Mouse (Mus musculus): ENCODE results near the gene Rbm5. TPM values are rescaled to one million over a fixed set of nuclear protein-coding genes. Genes with fewer than 3 reads are reported as not detected.

The Rbm5 gene
- polyA plus RNA-seq (2014; fragmentation: Nextera tagmentation; extraction: Ambion mirVana): 204 and 205 TPM in 2 replicates

DNA sequence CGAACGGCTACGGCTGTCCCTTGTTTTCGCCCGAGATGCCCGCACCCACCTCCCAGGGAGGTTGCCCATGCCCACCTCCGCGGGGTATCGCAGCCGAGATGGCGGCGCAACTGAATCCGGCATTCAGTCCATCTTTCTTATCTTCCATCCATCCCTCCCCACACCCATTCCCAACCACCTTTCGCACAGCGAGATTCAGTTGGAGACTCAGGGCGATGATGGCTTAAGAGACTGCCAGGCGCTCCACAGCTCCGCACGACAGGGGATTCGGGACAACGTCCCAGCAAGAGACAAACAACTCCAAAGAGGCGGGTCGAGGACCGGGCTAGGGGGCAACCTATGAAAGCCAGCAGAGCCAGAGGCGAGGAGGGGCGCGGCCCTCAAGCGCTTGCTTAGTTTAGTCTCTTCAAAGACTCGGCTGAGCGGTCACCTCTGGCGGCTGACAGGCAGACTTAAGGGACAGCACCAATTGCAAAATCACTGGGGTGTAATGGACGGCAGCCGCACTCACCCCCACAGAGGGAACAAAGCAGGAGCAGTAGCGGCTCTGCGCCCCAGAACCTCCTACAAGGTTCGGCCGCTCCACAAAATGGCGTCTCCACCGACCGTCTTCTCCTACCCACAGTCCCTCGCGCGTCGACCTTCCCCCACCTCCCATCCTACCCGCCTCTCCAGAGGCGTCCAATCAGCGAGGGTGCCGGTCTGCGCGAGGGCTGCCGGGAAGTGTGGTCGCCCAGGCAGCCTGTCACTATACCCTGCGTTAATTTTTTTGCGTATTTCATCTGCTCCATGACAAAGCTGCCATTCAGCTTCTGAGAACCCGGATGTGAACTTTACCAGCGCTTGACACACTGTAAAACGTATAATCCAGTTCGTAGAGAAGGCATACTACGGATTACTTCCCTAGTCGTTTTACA lies at the start of gene Rbm5:
Gene Rbm5 (minus strand): TSS at position 623 of the 917 bp plus-strand sequence.
- no peaks in the 10 kb centered on the region for H3K9me3 ChIP-seq (ENCODE audit: control insufficient read depth, low read depth, low read length)
- peak within 1 kb of the TSS; percentile 99 for H3K9ac ChIP-seq (replicated peaks; ENCODE audit: low read depth, low read length)
- H3K4me1 ChIP-seq (ENCODE audit: control insufficient read depth, insufficient read depth, low read length): 0 out of 2 replicates have a peak, but pooled peaks cover 2% of the 10 kb centered on the region
- H3K4me3 ChIP-seq (ENCODE audit: low read depth, low read length): peak within 1 kb of the TSS; percentile 100
- H3K27ac ChIP-seq (ENCODE audit: low read length): peak within 1 kb of the TSS; percentile 94
- peaks cover 50% of the 10 kb centered on the region for H3K36me3 ChIP-seq (ENCODE audit: control insufficient read depth, insufficient read depth, low read length)
- no peaks in the 10 kb centered on the region for H3K27me3 ChIP-seq (ENCODE audit: control insufficient read depth, insufficient read depth, low read length)
- H3K4me2 ChIP-seq (replicated peaks; ENCODE audit: low read depth, low read length): peak within 1 kb of the TSS; percentile 55
- WGBS: under 1% methylated on average over 60 of the region's 60 CpGs
- peak; percentile 100 for ATAC-seq (ENCODE audit: insufficient number of reproducible peaks, insufficient read depth, low FRiP score, low read depth)

DNA sequence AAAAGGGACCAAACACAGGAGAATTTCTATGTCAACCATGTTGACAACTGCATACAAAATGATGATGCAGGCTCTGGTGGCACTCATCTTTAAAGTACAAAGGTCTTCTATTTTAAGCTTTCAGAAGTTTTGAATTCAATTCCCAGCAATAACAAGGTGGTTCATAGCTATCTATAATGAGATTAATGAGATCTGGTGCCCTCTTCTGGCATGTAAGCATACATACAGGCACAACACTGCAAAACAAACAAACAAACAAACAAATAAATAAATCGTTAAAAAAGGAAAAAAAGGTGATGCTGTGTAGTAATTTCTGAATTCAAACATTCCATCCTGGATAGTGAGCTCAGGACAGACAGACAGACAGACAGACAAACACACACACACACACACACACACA lies 41.3 kb upstream of the Rbm5 start:
- Histone ChIP-seq H3K4me3 (ENCODE audit: low read depth, low read length) (no peak overlapping the region), H3K4me1 (ENCODE audit: control insufficient read depth, insufficient read depth, low read length) (no peaks in the 10 kb centered on the region), H3K27ac (ENCODE audit: low read length) (no peak overlapping the region), H3K27me3 (ENCODE audit: control insufficient read depth, insufficient read depth, low read length) (no peaks in the 10 kb centered on the region), H3K36me3 (ENCODE audit: control insufficient read depth, insufficient read depth, low read length) (peaks cover 10% of the 10 kb centered on the region), H3K4me2 (replicated peaks; ENCODE audit: low read depth, low read length) (no peak overlapping the region), H3K9ac (replicated peaks; ENCODE audit: low read depth, low read length) (no peak overlapping the region), H3K9me3 (ENCODE audit: control insufficient read depth, low read depth, low read length) (no peaks in the 10 kb centered on the region)
- WGBS: 97% methylated on average over 1 of the region's 1 CpGs
- ATAC-seq (ENCODE audit: insufficient number of reproducible peaks, insufficient read depth, low FRiP score, low read depth): no peak

DNA sequence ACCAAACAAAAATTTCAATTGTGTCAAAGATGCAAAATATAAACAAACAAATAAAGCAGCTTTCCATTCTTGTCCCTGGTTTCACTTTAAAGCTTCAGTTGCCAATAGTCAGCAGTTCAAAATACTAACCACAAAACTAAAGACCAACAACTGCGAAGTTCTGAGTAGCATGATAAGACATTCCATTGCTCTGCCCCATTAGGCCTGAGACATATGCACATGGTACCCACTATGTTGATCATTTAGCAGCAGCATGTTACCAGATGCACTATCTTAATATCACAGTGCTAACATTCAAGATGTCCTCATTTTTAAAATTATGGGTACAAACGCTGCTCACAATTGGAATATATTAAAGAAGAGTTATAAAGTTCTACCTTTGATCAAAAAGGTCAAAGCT lies 40.2 kb upstream of the Rbm5 start:
- Histone ChIP-seq H3K27ac (ENCODE audit: low read length) (no peak overlapping the region), H3K27me3 (ENCODE audit: control insufficient read depth, insufficient read depth, low read length) (no peaks in the 10 kb centered on the region), H3K4me2 (replicated peaks; ENCODE audit: low read depth, low read length) (no peak overlapping the region), H3K4me1 (ENCODE audit: control insufficient read depth, insufficient read depth, low read length) (no peaks in the 10 kb centered on the region), H3K4me3 (ENCODE audit: low read depth, low read length) (no peak overlapping the region), H3K36me3 (ENCODE audit: control insufficient read depth, insufficient read depth, low read length) (peaks cover 7% of the 10 kb centered on the region), H3K9ac (replicated peaks; ENCODE audit: low read depth, low read length) (no peak overlapping the region), H3K9me3 (ENCODE audit: control insufficient read depth, low read depth, low read length) (no peaks in the 10 kb centered on the region)
- WGBS: 96% methylated on average over 2 of the region's 2 CpGs
- no peak for ATAC-seq (ENCODE audit: insufficient number of reproducible peaks, insufficient read depth, low FRiP score, low read depth)

DNA sequence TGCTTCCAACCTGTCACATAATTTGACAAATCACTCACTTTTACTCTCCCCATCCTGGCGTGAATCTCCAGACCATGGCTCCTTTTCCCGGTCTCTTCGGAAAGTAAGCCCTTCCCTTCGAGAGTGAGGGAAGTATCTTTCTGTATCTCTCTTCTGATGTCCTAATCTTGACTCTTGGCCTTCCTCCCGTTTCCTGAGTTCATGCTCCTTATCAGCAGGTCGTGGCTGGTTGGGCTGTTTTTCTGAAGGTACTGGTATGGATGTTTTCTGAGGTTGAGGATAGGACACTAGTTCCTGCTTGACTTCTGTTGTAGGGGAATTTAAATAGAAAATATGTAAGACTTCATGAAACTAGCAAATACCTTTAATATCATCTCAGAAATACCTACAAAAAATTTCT lies 20.9 kb upstream of the Rbm5 start:
- H3K36me3 ChIP-seq (ENCODE audit: control insufficient read depth, insufficient read depth, low read length): peaks cover 54% of the 10 kb centered on the region
- no peak overlapping the region for H3K4me2 ChIP-seq (replicated peaks; ENCODE audit: low read depth, low read length)
- H3K27me3 ChIP-seq (ENCODE audit: control insufficient read depth, insufficient read depth, low read length): no peaks in the 10 kb centered on the region
- no peak overlapping the region for H3K27ac ChIP-seq (ENCODE audit: low read length)
- no peak overlapping the region for H3K9ac ChIP-seq (replicated peaks; ENCODE audit: low read depth, low read length)
- no peaks in the 10 kb centered on the region for H3K9me3 ChIP-seq (ENCODE audit: control insufficient read depth, low read depth, low read length)
- no peak for ATAC-seq (ENCODE audit: insufficient number of reproducible peaks, insufficient read depth, low FRiP score, low read depth)
- WGBS: 84% methylated on average over 6 of the region's 6 CpGs
- no peaks in the 10 kb centered on the region for H3K4me1 ChIP-seq (ENCODE audit: control insufficient read depth, insufficient read depth, low read length)
- no peak overlapping the region for H3K4me3 ChIP-seq (ENCODE audit: low read depth, low read length)

DNA sequence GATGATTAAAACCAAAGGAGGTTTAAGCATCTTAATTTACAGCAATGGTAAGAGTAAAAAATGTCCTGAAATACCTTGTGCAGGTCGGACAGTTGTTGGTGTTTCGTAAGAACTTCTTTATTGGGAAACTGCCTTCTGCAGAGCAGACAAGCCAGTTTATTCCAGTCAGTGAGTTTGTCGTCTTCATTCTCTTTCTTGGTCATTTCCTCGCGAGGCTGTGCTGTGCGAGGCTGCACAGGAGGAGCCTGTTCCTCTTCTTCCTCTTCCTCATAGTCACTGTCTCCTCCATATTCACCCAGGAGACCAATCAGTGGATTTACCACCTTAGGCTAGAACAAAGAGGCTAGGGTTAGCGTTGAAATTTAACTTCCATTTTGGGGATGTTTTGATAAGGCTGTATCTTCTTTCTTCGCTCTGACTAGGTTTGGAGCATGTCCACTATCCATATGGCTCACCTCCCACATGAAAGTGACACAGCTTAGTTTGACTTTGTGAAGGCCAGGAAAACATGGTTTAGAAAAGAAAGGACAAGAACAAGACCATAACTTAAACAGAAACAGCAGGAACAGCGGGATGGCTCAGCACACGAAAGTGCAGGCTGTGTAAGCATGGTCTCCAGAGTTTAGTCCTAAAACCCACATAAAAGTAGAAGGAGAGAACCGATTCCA lies 11.9 kb upstream of the Rbm5 start:
- H3K36me3 ChIP-seq (ENCODE audit: control insufficient read depth, insufficient read depth, low read length): peaks cover 57% of the 10 kb centered on the region

DNA sequence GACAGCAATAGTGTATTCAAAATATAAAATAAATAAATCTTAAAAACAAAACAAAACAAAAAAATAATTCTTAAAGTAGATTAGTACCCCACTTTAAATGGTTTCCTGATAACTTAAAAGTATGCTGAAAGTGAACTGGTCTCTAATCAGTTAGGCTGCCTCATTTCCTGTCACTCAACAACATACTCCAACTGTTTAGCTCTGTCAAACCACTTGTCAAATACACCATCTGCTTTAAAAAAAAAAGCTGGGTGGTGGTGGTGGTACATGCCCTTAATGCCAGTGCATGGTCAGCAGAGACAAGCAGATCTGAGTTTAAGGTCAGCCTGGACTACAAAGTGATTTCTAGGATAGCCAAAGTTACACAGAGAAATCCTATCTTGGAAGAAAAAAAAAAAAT lies 6.0 kb upstream of the Rbm5 start:
- no peak for ATAC-seq (ENCODE audit: insufficient number of reproducible peaks, insufficient read depth, low FRiP score, low read depth)
- Histone ChIP-seq H3K4me2 (replicated peaks; ENCODE audit: low read depth, low read length) (no peak overlapping the region), H3K4me1 (ENCODE audit: control insufficient read depth, insufficient read depth, low read length) (no peaks in the 10 kb centered on the region), H3K27me3 (ENCODE audit: control insufficient read depth, insufficient read depth, low read length) (no peaks in the 10 kb centered on the region), H3K9ac (replicated peaks; ENCODE audit: low read depth, low read length) (no peak overlapping the region), H3K27ac (ENCODE audit: low read length) (no peak overlapping the region), H3K4me3 (ENCODE audit: low read depth, low read length) (no peak overlapping the region), H3K36me3 (ENCODE audit: control insufficient read depth, insufficient read depth, low read length) (peaks cover 53% of the 10 kb centered on the region), H3K9me3 (ENCODE audit: control insufficient read depth, low read depth, low read length) (no peaks in the 10 kb centered on the region)

More for the DNA sequence above, 11.9 kb upstream of the Rbm5 start:
- Histone ChIP-seq H3K9me3 (ENCODE audit: control insufficient read depth, low read depth, low read length) (no peaks in the 10 kb centered on the region), H3K9ac (replicated peaks; ENCODE audit: low read depth, low read length) (no peak overlapping the region), H3K4me2 (replicated peaks; ENCODE audit: low read depth, low read length) (no peak overlapping the region), H3K27me3 (ENCODE audit: control insufficient read depth, insufficient read depth, low read length) (no peaks in the 10 kb centered on the region), H3K27ac (ENCODE audit: low read length) (no peak overlapping the region), H3K4me1 (ENCODE audit: control insufficient read depth, insufficient read depth, low read length) (no peaks in the 10 kb centered on the region), H3K4me3 (ENCODE audit: low read depth, low read length) (no peak overlapping the region)
- ATAC-seq (ENCODE audit: insufficient number of reproducible peaks, insufficient read depth, low FRiP score, low read depth): no peak
- WGBS: 95% methylated on average over 11 of the region's 11 CpGs

DNA sequence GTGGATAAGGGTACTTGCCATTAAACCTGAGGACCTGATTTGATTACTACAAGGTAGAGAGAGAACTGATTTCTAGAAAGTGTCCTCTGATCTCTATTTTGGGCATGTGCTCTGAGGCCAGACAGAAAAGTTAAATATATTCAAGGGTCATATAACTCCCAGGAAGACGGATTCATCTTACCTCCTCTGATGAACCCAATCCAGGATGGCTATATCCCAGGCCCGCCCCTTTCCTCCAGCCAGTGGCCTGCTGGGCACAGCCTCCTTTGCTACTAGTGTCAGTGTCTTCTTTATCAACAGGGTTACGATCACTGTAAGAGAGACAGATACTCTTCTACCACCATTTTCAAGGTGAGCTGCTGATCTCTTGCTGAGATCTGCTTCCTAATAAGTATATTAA lies 3.6 kb upstream of the Rbm5 start:
- Histone ChIP-seq H3K27me3 (ENCODE audit: control insufficient read depth, insufficient read depth, low read length) (no peaks in the 10 kb centered on the region), H3K27ac (ENCODE audit: low read length) (no peak overlapping the region), H3K4me3 (ENCODE audit: low read depth, low read length) (no peak overlapping the region), H3K4me2 (replicated peaks; ENCODE audit: low read depth, low read length) (no peak overlapping the region), H3K9me3 (ENCODE audit: control insufficient read depth, low read depth, low read length) (no peaks in the 10 kb centered on the region), H3K36me3 (ENCODE audit: control insufficient read depth, insufficient read depth, low read length) (peaks cover 39% of the 10 kb centered on the region), H3K9ac (replicated peaks; ENCODE audit: low read depth, low read length) (no peak overlapping the region), H3K4me1 (ENCODE audit: control insufficient read depth, insufficient read depth, low read length) (0 out of 2 replicates have a peak, but pooled peaks cover under 1% of the 10 kb centered on the region)
- no peak for ATAC-seq (ENCODE audit: insufficient number of reproducible peaks, insufficient read depth, low FRiP score, low read depth)
- WGBS: 85% methylated on average over 3 of the region's 3 CpGs

DNA sequence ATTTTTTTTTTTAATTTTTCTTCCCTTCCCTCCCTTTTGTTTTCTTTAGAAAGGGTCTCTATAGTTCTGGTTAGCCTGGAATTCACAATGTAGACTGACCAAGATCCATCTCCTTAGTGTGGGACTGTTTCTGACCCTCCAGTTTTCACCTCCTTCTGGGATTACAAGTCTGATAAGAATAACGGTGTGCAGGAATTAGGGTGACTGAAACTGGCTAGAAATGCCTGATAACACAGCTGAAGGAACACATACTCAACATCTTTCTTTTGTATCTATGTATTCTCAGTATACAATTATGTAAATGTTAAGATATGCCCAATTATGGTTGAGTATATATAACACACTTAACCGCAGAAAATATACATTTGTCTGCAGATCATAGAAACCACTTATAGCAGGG lies 986 bp upstream of the Rbm5 start:
- no peaks in the 10 kb centered on the region for H3K27me3 ChIP-seq (ENCODE audit: control insufficient read depth, insufficient read depth, low read length)
- H3K36me3 ChIP-seq (ENCODE audit: control insufficient read depth, insufficient read depth, low read length): peaks cover 53% of the 10 kb centered on the region
- H3K4me3 ChIP-seq (ENCODE audit: low read depth, low read length): no peak overlapping the region
- ATAC-seq (ENCODE audit: insufficient number of reproducible peaks, insufficient read depth, low FRiP score, low read depth): no peak
- H3K9ac ChIP-seq (replicated peaks; ENCODE audit: low read depth, low read length): no peak overlapping the region
- WGBS: 71% methylated on average over 2 of the region's 2 CpGs
- H3K9me3 ChIP-seq (ENCODE audit: control insufficient read depth, low read depth, low read length): no peaks in the 10 kb centered on the region
- no peak overlapping the region; the same call in 1 of the 2 replicates for H3K27ac ChIP-seq (ENCODE audit: low read length)
- 0 out of 2 replicates have a peak, but pooled peaks cover 2% of the 10 kb centered on the region for H3K4me1 ChIP-seq (ENCODE audit: control insufficient read depth, insufficient read depth, low read length)
- H3K4me2 ChIP-seq (replicated peaks; ENCODE audit: low read depth, low read length): no peak overlapping the region; the same call in 1 of the 2 replicates
